Mouse (Mus musculus): ENCODE measurements at regions not wholly inside any gene's neighbourhood (a gene's known extent, or its start where the extent isn't known, plus 50 kb on each side); places are given as distances from the start of the nearest gene placed in this dataset.

DNA sequence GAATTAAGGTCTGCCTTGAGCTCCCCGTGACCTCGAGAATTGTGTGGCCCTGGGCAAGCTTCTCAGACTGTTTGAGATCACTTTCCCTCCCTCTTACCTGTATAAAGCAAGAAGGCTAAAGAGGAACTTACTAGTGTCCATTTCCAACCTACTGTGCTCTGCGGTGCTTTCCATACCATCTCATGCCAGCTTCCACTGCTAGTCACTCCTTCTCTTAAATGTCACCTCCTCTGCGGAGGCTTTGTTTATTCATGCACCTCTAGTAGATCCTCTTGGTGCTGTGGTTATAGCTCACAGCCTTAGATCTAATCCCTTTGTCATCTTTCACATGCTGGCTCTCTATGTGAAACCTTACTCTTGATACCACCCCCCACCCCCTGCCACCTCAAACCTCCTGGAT is 2310.3 kb upstream of the Lrrc6 start:
- H3K9me3 ChIP-seq: no peaks in the 10 kb centered on the region
- no peaks in the 10 kb centered on the region for H3K36me3 ChIP-seq
- no peaks in the 10 kb centered on the region for H3K4me1 ChIP-seq
- WGBS: 77% methylated on average over 4 of the region's 4 CpGs
- ATAC-seq (ENCODE audit: insufficient number of reproducible peaks, insufficient read depth, low FRiP score, low TSS enrichment, low read depth): no peak
- H3K27me3 ChIP-seq: no peaks in the 10 kb centered on the region
- H3K27ac ChIP-seq: no peak overlapping the region
- no peak overlapping the region for H3K4me2 ChIP-seq
- H3K9ac ChIP-seq: no peak overlapping the region
- H3K4me3 ChIP-seq: no peak overlapping the region

- Histone ChIP-seq H3K36me3 (no peaks in the 10 kb centered on the region), H3K27me3 (no peaks in the 10 kb centered on the region), H3K4me3 (no peak overlapping the region), H3K4me1 (no peaks in the 10 kb centered on the region), H3K27ac (no peak overlapping the region), H3K4me2 (no peak overlapping the region), H3K9me3 (no peaks in the 10 kb centered on the region), H3K9ac (no peak overlapping the region)
- ATAC-seq (ENCODE audit: insufficient number of reproducible peaks, insufficient read depth, low FRiP score, low TSS enrichment, low read depth): no peak
- 83% methylated on average over 6 of the region's 6 CpGs for WGBS
Observed at GRCm38 (mm10) chr15:68810593-68810992, 2309.9 kb upstream of the Lrrc6 start.

GRCm38 (mm10) chr15:68808175-68808574 is 2307.5 kb upstream of the Lrrc6 start:
- no peaks in the 10 kb centered on the region for H3K36me3 ChIP-seq
- no peak overlapping the region for H3K9ac ChIP-seq
- no peak overlapping the region for H3K4me3 ChIP-seq
- 90% methylated on average over 1 of the region's 1 CpGs for WGBS
- H3K4me2 ChIP-seq: no peak overlapping the region
- ATAC-seq (ENCODE audit: insufficient number of reproducible peaks, insufficient read depth, low FRiP score, low TSS enrichment, low read depth): no peak
- H3K27me3 ChIP-seq: no peaks in the 10 kb centered on the region
- no peaks in the 10 kb centered on the region for H3K9me3 ChIP-seq
- no peak overlapping the region for H3K27ac ChIP-seq
- no peaks in the 10 kb centered on the region for H3K4me1 ChIP-seq

- H3K36me3 ChIP-seq: no peaks in the 10 kb centered on the region
- H3K27me3 ChIP-seq: no peaks in the 10 kb centered on the region
- H3K4me3 ChIP-seq: no peak overlapping the region
- H3K4me2 ChIP-seq: no peak overlapping the region
- 89% methylated on average over 1 of the region's 1 CpGs for WGBS
- no peaks in the 10 kb centered on the region for H3K9me3 ChIP-seq
- no peak for ATAC-seq (ENCODE audit: insufficient number of reproducible peaks, insufficient read depth, low FRiP score, low TSS enrichment, low read depth)
- no peak overlapping the region for H3K27ac ChIP-seq
- no peak overlapping the region for H3K9ac ChIP-seq
- no peaks in the 10 kb centered on the region for H3K4me1 ChIP-seq
Observed at GRCm38 (mm10) chr15:68804254-68804653, 2303.5 kb upstream of the Lrrc6 start.

DNA sequence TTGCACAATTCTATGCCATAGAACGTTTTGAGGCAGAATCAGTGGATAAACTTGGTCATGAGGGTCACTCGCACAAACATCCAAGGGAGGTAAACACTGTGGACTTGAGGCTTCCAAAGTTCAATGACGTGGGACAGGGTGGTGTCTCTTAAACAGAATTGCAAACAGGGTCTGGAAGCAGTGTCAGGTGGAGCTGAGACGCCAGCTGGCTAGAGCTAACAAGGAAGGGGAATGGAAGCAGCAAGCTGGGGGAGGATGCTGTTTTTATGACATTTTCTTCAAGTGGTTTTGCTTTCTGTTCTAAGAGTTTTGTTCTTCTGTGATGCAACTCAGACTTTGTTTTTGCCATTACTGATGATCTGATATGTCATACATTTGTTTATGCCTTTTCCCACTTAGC is 2301.1 kb upstream of the Lrrc6 start:
- no peak overlapping the region for H3K27ac ChIP-seq
- WGBS: 76% methylated on average over 4 of the region's 4 CpGs
- H3K4me1 ChIP-seq: no peaks in the 10 kb centered on the region
- no peak overlapping the region for H3K4me2 ChIP-seq
- H3K36me3 ChIP-seq: no peaks in the 10 kb centered on the region
- H3K9ac ChIP-seq: no peak overlapping the region
- no peak overlapping the region for H3K4me3 ChIP-seq
- H3K9me3 ChIP-seq: no peaks in the 10 kb centered on the region
- no peak for ATAC-seq (ENCODE audit: insufficient number of reproducible peaks, insufficient read depth, low FRiP score, low TSS enrichment, low read depth)
- no peaks in the 10 kb centered on the region for H3K27me3 ChIP-seq

- Histone ChIP-seq H3K4me3 (no peak overlapping the region), H3K36me3 (no peaks in the 10 kb centered on the region), H3K4me2 (no peak overlapping the region), H3K9ac (no peak overlapping the region), H3K9me3 (no peaks in the 10 kb centered on the region), H3K4me1 (no peaks in the 10 kb centered on the region), H3K27me3 (no peaks in the 10 kb centered on the region), H3K27ac (no peak overlapping the region)
- no peak for ATAC-seq (ENCODE audit: insufficient number of reproducible peaks, insufficient read depth, low FRiP score, low TSS enrichment, low read depth)
- WGBS: 64% methylated on average over 2 of the region's 2 CpGs
Observed at GRCm38 (mm10) chr15:68797406-68797805, 2296.7 kb upstream of the Lrrc6 start.

DNA sequence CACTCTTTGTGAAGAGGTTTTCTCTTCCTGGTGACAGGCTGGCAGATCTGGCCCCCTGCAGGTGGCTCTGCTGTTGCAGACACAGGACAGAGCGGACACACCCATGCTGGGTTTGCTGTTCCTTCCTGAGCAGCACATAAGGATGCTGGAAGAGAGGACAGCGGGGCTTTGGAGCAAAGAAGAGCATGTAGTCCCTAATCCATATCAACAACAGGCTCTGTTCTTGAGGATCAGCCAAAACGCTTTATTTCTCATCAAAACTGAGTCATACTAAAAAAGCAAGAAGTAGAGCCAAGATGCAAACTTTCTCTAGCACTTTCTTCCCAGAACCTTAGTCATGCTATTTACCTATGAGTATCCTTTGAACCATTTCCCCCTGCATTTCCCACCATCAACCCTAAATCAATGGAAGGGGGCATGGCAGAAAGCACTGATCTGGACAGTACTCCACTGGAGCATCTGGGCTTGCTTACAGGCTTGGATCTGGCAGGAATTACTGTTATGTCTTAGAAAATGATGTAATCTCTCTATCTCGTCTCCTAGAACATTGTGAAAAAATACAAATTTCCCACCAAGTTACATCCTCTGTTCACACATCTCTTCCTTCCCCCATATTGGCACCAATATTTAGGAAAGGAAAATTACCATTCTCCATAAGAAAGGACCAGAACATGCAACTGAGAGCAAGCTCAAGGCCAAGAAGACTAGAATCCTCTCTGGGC is 2294.7 kb upstream of the Lrrc6 start:
- no peaks in the 10 kb centered on the region for H3K4me1 ChIP-seq
- no peak overlapping the region for H3K9ac ChIP-seq
- ATAC-seq (ENCODE audit: insufficient number of reproducible peaks, insufficient read depth, low FRiP score, low TSS enrichment, low read depth): no peak
- H3K27ac ChIP-seq: no peak overlapping the region
- no peak overlapping the region for H3K4me3 ChIP-seq
- H3K27me3 ChIP-seq: no peaks in the 10 kb centered on the region
- no peak overlapping the region for H3K4me2 ChIP-seq
- WGBS: 60% methylated on average over 4 of the region's 4 CpGs
- H3K36me3 ChIP-seq: no peaks in the 10 kb centered on the region
- no peaks in the 10 kb centered on the region for H3K9me3 ChIP-seq

- H3K4me2 ChIP-seq: no peak overlapping the region
- H3K9ac ChIP-seq: no peak overlapping the region
- no peaks in the 10 kb centered on the region for H3K27me3 ChIP-seq
- no peaks in the 10 kb centered on the region for H3K4me1 ChIP-seq
- no peaks in the 10 kb centered on the region for H3K36me3 ChIP-seq
- H3K4me3 ChIP-seq: no peak overlapping the region
- no peaks in the 10 kb centered on the region for H3K9me3 ChIP-seq
- 76% methylated on average over 1 of the region's 1 CpGs for WGBS
- no peak for ATAC-seq (ENCODE audit: insufficient number of reproducible peaks, insufficient read depth, low FRiP score, low TSS enrichment, low read depth)
- no peak overlapping the region for H3K27ac ChIP-seq
Observed at GRCm38 (mm10) chr15:68759948-68760347, 2259.2 kb upstream of the Lrrc6 start.

- WGBS: 97% methylated on average over 1 of the region's 1 CpGs
- Histone ChIP-seq H3K4me1 (no peaks in the 10 kb centered on the region), H3K4me2 (no peak overlapping the region), H3K9me3 (no peaks in the 10 kb centered on the region), H3K27ac (no peak overlapping the region), H3K9ac (no peak overlapping the region), H3K4me3 (no peak overlapping the region), H3K27me3 (no peaks in the 10 kb centered on the region), H3K36me3 (no peaks in the 10 kb centered on the region)
- no peak for ATAC-seq (ENCODE audit: insufficient number of reproducible peaks, insufficient read depth, low FRiP score, low TSS enrichment, low read depth)
Observed at GRCm38 (mm10) chr15:68755255-68755654, 2254.5 kb upstream of the Lrrc6 start.

GRCm38 (mm10) chr15:68754834-68755233 is 2254.1 kb upstream of the Lrrc6 start:
- no peak overlapping the region for H3K4me2 ChIP-seq
- no peak overlapping the region for H3K27ac ChIP-seq
- no peaks in the 10 kb centered on the region for H3K9me3 ChIP-seq
- no peak for ATAC-seq (ENCODE audit: insufficient number of reproducible peaks, insufficient read depth, low FRiP score, low TSS enrichment, low read depth)
- no peak overlapping the region for H3K9ac ChIP-seq
- no peak overlapping the region for H3K4me3 ChIP-seq
- H3K27me3 ChIP-seq: no peaks in the 10 kb centered on the region
- H3K36me3 ChIP-seq: no peaks in the 10 kb centered on the region
- no peaks in the 10 kb centered on the region for H3K4me1 ChIP-seq
- 83% methylated on average over 4 of the region's 4 CpGs for WGBS

GRCm38 (mm10) chr15:68739344-68739743 is 2238.6 kb upstream of the Lrrc6 start:
- Histone ChIP-seq H3K4me1 (no peaks in the 10 kb centered on the region), H3K4me2 (no peak overlapping the region), H3K27me3 (no peaks in the 10 kb centered on the region), H3K36me3 (no peaks in the 10 kb centered on the region), H3K9me3 (no peaks in the 10 kb centered on the region), H3K4me3 (no peak overlapping the region), H3K9ac (no peak overlapping the region), H3K27ac (no peak overlapping the region)
- 87% methylated on average over 7 of the region's 7 CpGs for WGBS
- ATAC-seq (ENCODE audit: insufficient number of reproducible peaks, insufficient read depth, low FRiP score, low TSS enrichment, low read depth): no peak

DNA sequence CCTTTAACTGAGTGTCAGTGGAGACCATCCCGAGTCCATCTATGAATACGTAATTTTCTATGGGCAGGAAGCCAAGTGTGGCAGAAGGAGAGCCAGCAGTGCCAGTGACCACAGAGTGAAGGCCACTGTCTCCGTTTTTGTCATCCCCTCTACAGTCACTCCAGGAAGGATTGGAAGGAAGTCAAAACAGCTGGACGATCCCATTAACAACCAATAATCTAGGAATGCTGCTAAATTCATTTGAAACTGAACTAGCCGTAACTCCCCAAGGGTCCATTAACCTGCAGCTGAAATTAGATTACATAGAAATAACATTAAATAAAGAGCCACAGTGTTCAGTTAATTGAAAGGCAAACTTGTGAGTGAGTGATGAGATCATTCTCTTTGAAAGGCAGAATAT is 2220.5 kb upstream of the Lrrc6 start:
- no peak overlapping the region for H3K27ac ChIP-seq
- 62% methylated on average over 5 of the region's 5 CpGs for WGBS
- no peak overlapping the region for H3K4me3 ChIP-seq
- H3K4me1 ChIP-seq: no peaks in the 10 kb centered on the region
- H3K9ac ChIP-seq: no peak overlapping the region
- H3K9me3 ChIP-seq: no peaks in the 10 kb centered on the region
- H3K4me2 ChIP-seq: no peak overlapping the region
- H3K27me3 ChIP-seq: no peaks in the 10 kb centered on the region
- no peaks in the 10 kb centered on the region for H3K36me3 ChIP-seq
- no peak for ATAC-seq (ENCODE audit: insufficient number of reproducible peaks, insufficient read depth, low FRiP score, low TSS enrichment, low read depth)
